Mouse (Mus musculus): ENCODE data around the gene Vsig10l. TPM values are rescaled to one million over a fixed set of nuclear protein-coding genes. Genes with fewer than 3 reads are reported as not detected.

The Vsig10l gene
- polyA plus RNA-seq, 1 experiment, result 4.7 TPM

GRCm38 (mm10) chr7:43454371-43454770 is 8.6 kb upstream of the Vsig10l start:
- DNase-seq (ENCODE audit: low read depth), result no peak

DNA sequence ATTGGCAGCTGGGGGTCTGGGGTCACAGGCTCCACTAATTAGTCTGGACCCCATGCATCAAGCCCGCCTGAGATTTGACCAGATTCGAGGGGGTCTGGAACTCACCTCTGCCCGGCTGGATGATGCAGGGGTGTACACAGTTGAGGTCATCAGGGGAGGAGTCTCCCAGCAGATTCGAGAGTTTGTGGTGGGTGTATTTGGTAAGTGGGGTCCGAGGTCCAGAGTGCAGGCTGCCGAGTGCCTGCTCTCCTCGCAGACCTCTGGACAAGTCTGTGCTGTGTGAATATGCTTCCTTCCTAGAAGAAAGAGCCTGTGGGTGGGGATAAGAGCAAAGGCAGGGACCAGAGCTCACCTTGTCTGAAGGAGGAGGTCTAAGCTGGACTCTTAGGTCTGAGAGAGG is 1.0 kb downstream of the Vsig10l start:
- no peak for DNase-seq (ENCODE audit: low read depth)

DNA sequence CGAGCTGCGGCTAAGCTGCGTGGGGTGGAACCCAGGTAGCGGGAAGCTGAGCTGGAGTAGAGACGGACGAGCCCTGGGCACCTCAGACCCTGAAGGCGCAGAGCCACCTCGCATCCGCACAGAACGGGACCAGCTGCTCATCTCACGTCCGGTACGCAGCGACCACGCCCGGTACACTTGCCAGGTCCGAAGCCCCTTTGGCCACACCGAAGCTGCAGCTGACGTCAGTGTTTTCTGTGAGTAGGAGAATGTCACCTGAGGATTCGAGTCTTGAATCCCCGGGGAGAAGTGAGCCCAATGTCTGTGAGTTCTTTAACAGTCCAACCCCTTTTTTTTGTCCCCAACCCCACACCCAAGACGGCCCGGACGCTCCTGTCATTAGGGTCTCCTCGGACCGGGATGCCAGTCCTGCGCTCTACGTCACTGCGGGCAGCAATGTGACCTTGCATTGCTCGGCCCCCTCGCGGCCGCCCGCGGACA is 2.0 kb downstream of the Vsig10l start:
- DNase-seq (ENCODE audit: low read depth), result no peak

GRCm38 (mm10) chr7:43465344-43466098 is 2.6 kb downstream of the Vsig10l start:
- peak; percentile 49 for DNase-seq (ENCODE audit: low read depth)

GRCm38 (mm10) chr7:43466099-43466694 is 3.2 kb downstream of the Vsig10l start:
- DNase-seq (ENCODE audit: low read depth), result no peak

DNA sequence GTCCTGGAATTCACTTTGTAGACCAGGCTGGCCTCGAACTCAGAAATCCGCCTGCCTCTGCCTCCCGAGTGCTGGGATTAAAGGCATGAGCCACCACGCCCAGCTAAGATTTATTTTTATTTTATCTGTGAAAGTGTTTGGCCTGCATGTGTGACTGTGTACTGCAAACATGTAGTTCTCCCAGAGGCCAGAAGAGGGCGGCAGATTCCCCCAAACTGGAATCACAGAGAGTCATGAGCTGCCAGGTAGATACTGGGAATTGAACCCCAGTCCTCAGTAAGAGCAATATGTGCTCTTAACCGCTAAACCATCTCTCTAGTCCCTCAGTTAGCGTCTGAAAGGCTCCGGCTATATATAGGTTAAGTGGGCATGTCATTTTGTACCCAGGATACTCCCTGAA is 7.4 kb downstream of the Vsig10l start:
- DNase-seq (ENCODE audit: low read depth), result no peak

DNA sequence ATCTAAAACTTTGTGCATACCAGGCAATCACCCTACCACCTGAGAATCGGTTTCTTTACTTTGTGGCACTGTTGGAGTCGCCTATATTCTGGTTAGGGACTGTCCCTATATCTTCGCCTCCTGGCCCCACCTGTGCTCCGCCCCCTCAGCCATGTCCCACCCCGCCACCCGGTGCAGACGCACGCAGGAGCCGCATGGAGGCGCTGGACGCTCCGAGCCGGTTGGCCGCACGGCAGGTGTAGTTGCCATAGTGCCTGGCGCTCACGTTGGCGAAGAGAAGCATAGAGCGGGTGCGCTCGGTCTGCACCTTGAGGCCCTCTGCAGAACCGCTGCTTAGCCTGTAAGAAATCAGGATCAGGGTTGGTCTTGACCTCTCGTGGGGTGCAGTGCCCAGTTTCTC is 12.8 kb downstream of the Vsig10l start:
- DNase-seq (ENCODE audit: low read depth), result no peak

DNA sequence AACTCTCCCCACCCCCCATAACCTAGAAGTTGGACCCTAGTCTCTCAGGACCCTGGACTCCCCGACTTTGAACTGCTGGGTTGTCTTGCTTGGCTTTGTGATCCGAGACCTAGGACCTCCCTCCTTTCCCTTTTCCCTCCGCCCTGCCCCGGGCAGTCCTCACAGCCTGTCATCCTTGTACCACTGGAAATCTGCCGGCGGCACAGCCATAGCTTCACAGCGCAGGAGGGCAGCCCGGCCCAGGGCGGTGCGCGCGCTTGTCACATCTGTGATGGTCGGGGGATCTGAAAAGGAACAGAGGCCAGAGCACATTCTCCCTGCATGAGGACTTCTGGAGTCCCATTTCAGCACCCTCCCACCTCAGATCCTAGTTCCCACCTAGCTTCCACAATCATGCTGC is 13.4 kb downstream of the Vsig10l start:
- no peak for DNase-seq (ENCODE audit: low read depth)

DNA sequence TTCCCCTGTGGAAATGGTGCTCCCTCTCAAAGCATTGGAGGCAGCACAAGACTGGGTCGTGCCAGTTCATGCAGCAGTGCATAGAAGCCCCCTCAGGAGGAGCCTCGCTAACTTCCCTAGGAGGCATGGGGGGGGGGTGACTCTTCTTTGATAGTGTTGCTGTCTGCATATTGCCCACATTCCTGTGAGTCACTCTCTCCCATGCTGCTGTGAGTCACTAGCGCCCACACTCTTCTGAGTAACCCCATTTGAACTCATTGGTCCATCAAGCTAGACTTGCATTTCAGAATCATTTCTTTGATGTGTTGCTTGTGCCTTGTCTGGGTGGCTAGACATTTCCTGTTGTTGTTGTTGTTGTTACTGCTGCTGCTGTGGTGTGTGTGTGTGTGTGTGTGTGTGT is 18.2 kb downstream of the Vsig10l start:
- no peak for DNase-seq (ENCODE audit: low read depth)

DNA sequence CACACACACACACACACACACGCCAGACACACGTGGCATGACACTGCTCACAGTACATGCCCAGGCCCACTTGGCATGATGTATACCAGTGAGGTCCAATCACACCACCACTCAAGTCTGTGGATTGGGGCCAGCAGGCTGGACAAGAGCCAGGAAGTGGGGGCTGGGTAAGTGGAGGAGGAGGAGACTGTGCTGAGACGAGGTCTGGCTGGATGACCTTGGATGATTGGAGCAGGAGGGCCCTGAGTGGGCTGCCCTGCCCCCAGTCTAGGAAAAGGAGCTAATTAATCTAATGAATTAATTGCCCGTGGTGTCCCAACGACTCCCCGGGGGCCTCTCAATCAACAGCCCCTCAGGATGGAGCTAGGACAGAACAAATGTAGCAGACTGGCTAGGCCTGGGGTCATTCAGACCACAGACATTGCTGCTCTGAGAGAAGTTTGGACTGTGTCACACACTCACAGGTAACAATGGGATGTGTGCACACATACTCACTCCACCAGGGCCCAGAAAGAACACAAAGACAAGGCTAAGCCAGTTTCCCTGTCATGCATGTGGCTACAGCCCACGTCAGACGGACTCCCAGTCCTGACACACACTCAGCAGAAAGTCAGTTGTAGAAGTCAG is 19.3 kb downstream of the Vsig10l start:
- no peak for DNase-seq (ENCODE audit: low read depth)

GRCm38 (mm10) chr7:43483236-43483635 is 20.3 kb downstream of the Vsig10l start:
- DNase-seq (ENCODE audit: low read depth), result no peak

GRCm38 (mm10) chr7:43488646-43489045 is 25.7 kb downstream of the Vsig10l start:
- DNase-seq (ENCODE audit: low read depth), result no peak

- DNase-seq (ENCODE audit: low read depth), result no peak
Measured at GRCm38 (mm10) chr7:43489631-43490125, 26.7 kb downstream of the Vsig10l start, which contains the start of gene Iglon5. Gene Iglon5, minus strand, starts transcription at chr7:43490075.

- DNase-seq (ENCODE audit: low read depth), result no peak
Measured at GRCm38 (mm10) chr7:43490182-43490584, 27.2 kb downstream of the Vsig10l start.

DNA sequence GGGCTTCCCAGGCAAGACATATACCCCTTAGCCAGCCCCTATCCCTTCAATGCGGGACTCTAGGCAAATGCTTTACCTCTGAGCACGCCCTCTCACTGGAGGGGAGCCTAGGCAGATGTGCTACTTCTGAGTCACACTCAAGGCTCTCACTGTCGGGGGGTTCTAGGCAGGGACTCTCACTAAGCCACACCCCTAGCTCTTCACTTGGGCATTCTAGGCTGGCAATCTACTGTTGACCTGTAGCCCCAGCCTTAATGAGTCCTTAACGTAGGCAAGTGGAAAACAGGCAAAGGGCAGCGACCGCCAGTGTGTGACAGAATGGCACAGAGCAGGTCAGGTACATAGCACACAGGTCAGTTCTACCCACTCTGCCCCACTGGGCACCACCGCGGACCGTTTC is 27.9 kb downstream of the Vsig10l start:
- no peak for DNase-seq (ENCODE audit: low read depth)

DNA sequence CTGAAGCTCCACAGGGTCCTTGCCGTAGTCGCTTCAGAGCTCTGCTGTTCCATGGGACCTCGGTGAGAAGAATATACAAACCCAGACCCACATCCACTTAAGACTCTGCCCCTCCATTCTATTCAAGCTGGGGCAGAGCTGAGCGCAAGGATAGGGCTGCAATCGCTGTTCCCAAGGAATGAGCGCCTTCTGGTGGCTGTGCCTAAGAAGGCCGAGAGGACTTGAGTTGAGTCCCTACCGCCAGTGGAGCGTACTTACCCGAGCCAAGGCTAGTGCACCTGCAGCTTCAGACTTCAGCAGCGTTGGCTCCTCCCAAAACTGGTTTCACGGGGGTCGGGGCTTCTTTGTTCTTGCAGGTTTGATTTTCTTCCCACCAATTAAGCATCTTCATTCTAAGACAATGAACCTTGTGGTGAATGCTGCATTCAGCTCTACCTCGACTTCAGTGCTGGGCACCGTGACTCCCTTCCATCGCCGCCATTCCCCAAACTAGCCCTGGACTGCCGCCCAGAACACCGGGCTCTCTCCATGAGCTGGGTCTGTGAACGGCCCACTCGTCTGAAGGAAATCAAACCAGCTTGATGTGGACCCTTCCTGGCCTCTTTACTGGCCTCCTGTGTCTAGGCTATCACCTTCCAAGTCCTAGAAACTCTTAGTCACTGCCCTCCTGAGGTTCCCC is 32.5 kb downstream of the Vsig10l start:
- DNase-seq (ENCODE audit: low read depth), result no peak

DNA sequence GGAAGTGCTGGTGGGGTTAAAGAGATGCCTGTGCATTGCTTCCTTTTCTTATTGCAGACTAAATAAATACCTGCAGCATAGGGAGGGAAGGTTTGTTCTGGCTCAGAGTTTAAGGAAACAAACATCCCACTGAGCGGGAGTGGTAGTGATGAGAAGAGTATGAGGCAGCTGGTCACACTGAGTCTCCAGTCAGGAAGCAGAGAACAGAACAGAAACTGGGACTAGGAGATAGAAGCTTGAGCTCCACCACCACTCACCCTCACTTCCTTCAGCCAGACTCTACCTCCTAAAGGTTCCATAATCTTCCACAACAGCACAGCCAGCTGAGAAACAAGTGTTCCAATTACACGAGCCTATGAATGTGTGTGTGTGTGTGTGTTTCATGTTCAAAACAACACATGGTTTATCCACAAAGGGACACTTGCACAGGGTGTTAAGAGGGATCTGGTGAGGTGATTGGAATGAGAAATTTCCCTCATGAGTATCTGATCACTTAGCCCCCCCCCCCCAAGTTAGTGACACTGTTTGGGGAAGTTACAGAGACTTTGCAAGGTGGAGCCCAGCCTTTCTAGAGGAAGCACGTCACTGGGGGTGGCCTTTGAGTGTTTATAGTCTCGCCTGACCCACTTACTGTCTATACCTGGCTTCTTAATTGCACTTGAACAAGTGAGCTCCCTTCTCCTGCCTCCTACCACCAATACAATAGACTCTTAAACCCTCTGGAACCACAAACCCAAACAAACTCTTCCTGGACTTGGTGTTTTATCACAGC is 48.9 kb downstream of the Vsig10l start:
- no peak for DNase-seq (ENCODE audit: low read depth)

- no peak for DNase-seq (ENCODE audit: low read depth)
Measured at GRCm38 (mm10) chr7:43512519-43512918, 49.6 kb downstream of the Vsig10l start.

- DNase-seq (ENCODE audit: low read depth), result no peak
Measured at GRCm38 (mm10) chr7:43515076-43515475, 52.1 kb downstream of the Vsig10l start.

DNA sequence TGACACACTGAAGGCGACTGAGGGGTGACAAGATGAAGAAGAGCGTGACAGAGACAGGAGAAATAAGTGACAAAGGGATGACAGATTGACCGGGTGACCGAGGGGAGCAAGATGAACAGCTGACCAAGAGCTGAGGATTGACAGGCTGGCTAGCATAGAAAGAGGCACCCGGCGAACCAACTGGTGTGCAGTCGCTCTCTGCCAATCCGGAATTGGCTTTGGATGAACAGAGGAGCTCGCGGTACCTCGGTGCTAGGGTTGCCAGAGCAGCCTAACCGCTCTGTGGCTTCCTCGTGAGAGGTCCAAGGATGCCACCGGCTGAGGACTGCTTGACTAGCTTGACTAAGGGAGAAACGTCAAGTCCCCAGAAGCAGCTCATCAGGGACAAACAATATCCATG is 55.4 kb downstream of the Vsig10l start:
- DNase-seq (ENCODE audit: low read depth), result no peak
